ENCODE assay signal across 8 mouse cellular contexts in genomic region chr7:132852173-132852844, GRCm38 (mm10). TPM values are rescaled to one million over a fixed set of nuclear protein-coding genes. Genes with fewer than 3 reads are reported as not detected.
DNase-seq lines count a peak whose midpoint lies in the region; ATAC-seq lines count a peak whose summit lies in the region.

TSS of gene Eef1akmt2 (minus strand) at chr7:132852673.

- peak within 1 kb of the TSS; percentile 96 for H3K27ac ChIP-seq in forebrain, embryonic 10.5 days
- H3K27ac ChIP-seq in heart, embryonic 16.5 days (ENCODE audit: low read length): peak within 1 kb of the TSS; percentile 96
- H3K27ac ChIP-seq in liver, embryonic 15.5 days (replicated peaks): peak within 1 kb of the TSS; percentile 90
- H3K27ac ChIP-seq in neural tube, embryonic 12.5 days: peak within 1 kb of the TSS; percentile 93

- under 1% methylated on average over 37 of the region's 37 CpGs for WGBS in forebrain, embryonic 10.5 days
- under 1% methylated on average over 37 of the region's 37 CpGs for WGBS in heart, embryonic 16.5 days
- under 1% methylated on average over 37 of the region's 37 CpGs for WGBS in liver, embryonic 15.5 days (ENCODE audit: insufficient replicate concordance)
- WGBS in neural tube, embryonic 12.5 days: under 1% methylated on average over 37 of the region's 37 CpGs

- H3K9ac ChIP-seq in heart, embryonic 16.5 days (ENCODE audit: low read length): peak within 1 kb of the TSS; percentile 85
- H3K9ac ChIP-seq in liver, embryonic 15.5 days: peak within 1 kb of the TSS; percentile 88
- H3K9ac ChIP-seq in neural tube, embryonic 12.5 days: peak within 1 kb of the TSS; percentile 87

- ATAC-seq in CD4-positive, CD25-positive, alpha-beta regulatory T cell, adult 4 months: peak; percentile 89
- ATAC-seq in heart, embryonic 16.5 days (replicated peaks; ENCODE audit: extremely low read depth, insufficient read depth, low FRiP score): peak; percentile 95
- ATAC-seq in liver, embryonic 15.5 days (ENCODE audit: insufficient read depth): peak; percentile 94
- peak; percentile 94 for ATAC-seq in neural tube, embryonic 12.5 days (ENCODE audit: low FRiP score, low read depth)

- peaks cover 34% of the 10 kb centered on the region for H3K36me3 ChIP-seq in forebrain, embryonic 10.5 days (replicated peaks)
- H3K36me3 ChIP-seq in heart, embryonic 16.5 days (ENCODE audit: control insufficient read depth, insufficient read depth): peaks cover 18% of the 10 kb centered on the region; the same call in 1 of the 2 replicates
- peaks cover 27% of the 10 kb centered on the region for H3K36me3 ChIP-seq in liver, embryonic 15.5 days (replicated peaks)
- H3K36me3 ChIP-seq in neural tube, embryonic 12.5 days: peaks cover 26% of the 10 kb centered on the region

- H3K9me3 ChIP-seq in forebrain, embryonic 10.5 days: no peaks in the 10 kb centered on the region
- H3K9me3 ChIP-seq in heart, embryonic 16.5 days (replicated peaks; ENCODE audit: control insufficient read depth, low read length): no peaks in the 10 kb centered on the region
- no peaks in the 10 kb centered on the region for H3K9me3 ChIP-seq in liver, embryonic 15.5 days (replicated peaks)
- H3K9me3 ChIP-seq in neural tube, embryonic 12.5 days: no peaks in the 10 kb centered on the region

- DNase-seq in c-Kit-negative CD71-positive TER-119-positive erythroid progenitor cells, embryonic 14.5 days (ENCODE audit: low read depth, low spot score): peak; percentile 66
- DNase-seq in forebrain, embryonic 10.5 days (ENCODE audit: extremely low spot score, low spot score): peak; percentile 86
- DNase-seq in kidney, postnatal 36 days: peak; percentile 85 to 88
- DNase-seq in telencephalon, adult 2 months (ENCODE audit: low read depth, low spot score): peak; percentile 83

- H3K4me3 ChIP-seq in forebrain, embryonic 10.5 days: peak within 1 kb of the TSS; percentile 68
- peak within 1 kb of the TSS; percentile 80 for H3K4me3 ChIP-seq in heart, embryonic 16.5 days (ENCODE audit: low read length)
- peak within 1 kb of the TSS; percentile 91 for H3K4me3 ChIP-seq in liver, embryonic 15.5 days (replicated peaks)
- H3K4me3 ChIP-seq in neural tube, embryonic 12.5 days: peak within 1 kb of the TSS; percentile 66

- H3K4me2 ChIP-seq in heart, embryonic 16.5 days (ENCODE audit: low read depth, low read length): peak within 1 kb of the TSS; percentile 79
- H3K4me2 ChIP-seq in liver, embryonic 15.5 days: peak within 1 kb of the TSS; percentile 67
- H3K4me2 ChIP-seq in neural tube, embryonic 12.5 days (replicated peaks): peak within 1 kb of the TSS; percentile 65

- H3K27me3 ChIP-seq in forebrain, embryonic 10.5 days (ENCODE audit: poor library complexity, severe bottlenecking): no peaks in the 10 kb centered on the region
- no peaks in the 10 kb centered on the region for H3K27me3 ChIP-seq in heart, embryonic 16.5 days (ENCODE audit: control insufficient read depth, insufficient read depth, low read length)
- H3K27me3 ChIP-seq in liver, embryonic 15.5 days: no peaks in the 10 kb centered on the region
- no peaks in the 10 kb centered on the region for H3K27me3 ChIP-seq in neural tube, embryonic 12.5 days (replicated peaks)

- H3K4me1 ChIP-seq in forebrain, embryonic 10.5 days: peaks cover 27% of the 10 kb centered on the region
- H3K4me1 ChIP-seq in heart, embryonic 16.5 days (ENCODE audit: control insufficient read depth, insufficient read depth, low read length): peaks cover 8% of the 10 kb centered on the region
- H3K4me1 ChIP-seq in liver, embryonic 15.5 days (replicated peaks): peaks cover 19% of the 10 kb centered on the region
- H3K4me1 ChIP-seq in neural tube, embryonic 12.5 days: 0 out of 2 replicates have a peak, but pooled peaks cover 3% of the 10 kb centered on the region

RNA-seq across cellular contexts. Expression of gene Eef1akmt2, which starts in this region (rescaled TPM):
- 10 to 100 TPM; 55.3 to 58.5 TPM for polyA plus RNA-seq in CD4-positive, CD25-positive, alpha-beta regulatory T cell, adult 4 months (2017; shearing (Covaris generic))
- 76.8 and 80.9 TPM in 2 replicates for polyA plus RNA-seq in forebrain, embryonic 10.5 days (2016; fragmentation: Nextera tagmentation; extraction: Ambion mirVana)
- 35.1 and 43.0 TPM in 2 replicates for polyA plus RNA-seq in heart, embryonic 16.5 days (2015; fragmentation: Nextera tagmentation; extraction: Ambion mirVana)
- polyA plus RNA-seq in liver, embryonic 15.5 days (2015; fragmentation: Nextera tagmentation; extraction: Ambion mirVana): 15.6 and 17.2 TPM in 2 replicates
- polyA plus RNA-seq in neural tube, embryonic 12.5 days (2016; fragmentation: Nextera tagmentation; extraction: Ambion mirVana): 79.1 and 79.6 TPM in 2 replicates

Comparison
In these comparisons a context has a peak if more than half of its experiments do, and no peak if none do; other contexts are left out.
1. Peak in every context shown above with its lines: DNase-seq, ATAC-seq, H3K4me3 ChIP-seq and H3K27ac ChIP-seq.